Mouse (Mus musculus): ENCODE data around the gene C3. TPM values are rescaled to one million over a fixed set of nuclear protein-coding genes. Genes with fewer than 3 reads are reported as not detected.

The C3 gene
- polyA plus RNA-seq, 1 experiment from 2014 or later: 0.68 TPM

DNA sequence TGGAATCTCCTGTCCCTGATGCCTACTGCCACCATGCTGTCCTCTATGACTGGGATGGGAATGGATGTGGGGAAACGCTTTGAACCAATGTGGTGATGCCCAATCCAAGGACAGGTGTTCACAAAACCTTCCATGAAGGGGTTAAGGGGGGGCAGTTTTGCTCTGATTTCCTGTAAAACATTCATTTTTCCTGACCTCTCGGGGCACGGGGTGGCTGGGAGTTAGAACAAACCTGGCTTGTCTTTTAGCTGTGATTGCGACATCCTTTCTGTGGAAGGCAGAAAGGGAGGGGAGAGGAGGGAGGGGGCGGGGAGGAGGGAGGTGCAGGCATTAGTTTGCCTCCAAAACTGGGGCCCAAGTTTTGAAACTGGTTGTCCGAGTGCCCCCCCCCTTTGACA lies 2.8 kb upstream of the C3 start:
- Histone ChIP-seq H3K27ac (no peak overlapping the region), H3K4me3 (no peak overlapping the region), H3K4me1 (no peaks in the 10 kb centered on the region), H3K9ac (no peak overlapping the region), H3K9me3 (no peaks in the 10 kb centered on the region), H3K36me3 (peaks cover 15% of the 10 kb centered on the region), H3K27me3 (replicated peaks) (no peaks in the 10 kb centered on the region), H3K4me2 (replicated peaks) (no peak overlapping the region)
- 83% methylated on average over 6 of the region's 6 CpGs for WGBS
- no peak for ATAC-seq (ENCODE audit: low FRiP score, low read depth)

GRCm38 (mm10) chr17:57229851-57230727 lies 2.2 kb upstream of the C3 start:
- peaks cover 10% of the 10 kb centered on the region; the same call in 1 of the 2 replicates for H3K36me3 ChIP-seq
- H3K9me3 ChIP-seq: no peaks in the 10 kb centered on the region
- H3K4me1 ChIP-seq: no peaks in the 10 kb centered on the region
- no peaks in the 10 kb centered on the region for H3K27me3 ChIP-seq (replicated peaks)
- no peak for ATAC-seq (ENCODE audit: low FRiP score, low read depth)
- 78% methylated on average over 15 of the region's 15 CpGs for WGBS
- H3K4me2 ChIP-seq (replicated peaks): no peak overlapping the region
- no peak overlapping the region for H3K9ac ChIP-seq
- H3K27ac ChIP-seq: no peak overlapping the region
- no peak overlapping the region for H3K4me3 ChIP-seq

DNA sequence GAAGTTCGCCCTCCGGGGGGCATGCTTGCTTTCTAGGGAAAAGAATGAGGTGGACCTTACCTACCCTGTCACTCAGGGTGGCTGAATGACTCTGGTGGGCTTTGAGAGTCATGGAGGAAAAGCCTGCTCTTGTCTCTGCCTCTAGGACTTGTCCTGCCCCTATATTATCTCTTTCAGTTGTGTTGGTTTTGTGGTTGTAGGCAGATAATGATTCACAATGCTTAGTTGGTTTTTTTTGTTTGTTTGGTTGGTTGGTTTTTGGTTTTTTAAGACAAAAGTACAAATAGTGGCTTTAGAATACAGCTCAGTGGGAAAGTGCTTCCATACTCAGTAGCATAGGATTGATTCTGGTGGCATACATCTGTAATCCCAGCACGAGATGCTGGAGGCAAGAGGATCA lies 937 bp upstream of the C3 start:
- ATAC-seq (ENCODE audit: low FRiP score, low read depth): no peak
- Histone ChIP-seq H3K9ac (no peak overlapping the region), H3K36me3 (no peaks in the 10 kb centered on the region), H3K4me1 (no peaks in the 10 kb centered on the region), H3K27ac (no peak overlapping the region), H3K4me3 (no peak overlapping the region), H3K9me3 (no peaks in the 10 kb centered on the region), H3K4me2 (replicated peaks) (no peak overlapping the region), H3K27me3 (replicated peaks) (peaks cover 6% of the 10 kb centered on the region; the same call in 1 of the 2 replicates)
- 79% methylated on average over 3 of the region's 3 CpGs for WGBS

- Histone ChIP-seq H3K4me1 (no peaks in the 10 kb centered on the region), H3K9me3 (no peaks in the 10 kb centered on the region), H3K4me3 (no peak overlapping the region), H3K4me2 (replicated peaks) (no peak overlapping the region), H3K36me3 (no peaks in the 10 kb centered on the region), H3K9ac (no peak overlapping the region), H3K27ac (no peak overlapping the region), H3K27me3 (replicated peaks) (peaks cover 6% of the 10 kb centered on the region; the same call in 1 of the 2 replicates)
- no peak for ATAC-seq (ENCODE audit: low FRiP score, low read depth)
- 84% methylated on average over 2 of the region's 2 CpGs for WGBS
Observed at GRCm38 (mm10) chr17:57227468-57227867, 468 bp downstream of the C3 start.

GRCm38 (mm10) chr17:57223313-57223712 lies 4.6 kb downstream of the C3 start:
- peaks cover 6% of the 10 kb centered on the region for H3K27me3 ChIP-seq (replicated peaks)
- H3K4me1 ChIP-seq: no peaks in the 10 kb centered on the region
- no peak overlapping the region for H3K27ac ChIP-seq
- no peak for ATAC-seq (ENCODE audit: low FRiP score, low read depth)
- no peak overlapping the region for H3K4me2 ChIP-seq (replicated peaks)
- WGBS: 76% methylated on average over 9 of the region's 9 CpGs
- H3K9me3 ChIP-seq: no peaks in the 10 kb centered on the region
- H3K36me3 ChIP-seq: no peaks in the 10 kb centered on the region
- no peak overlapping the region for H3K4me3 ChIP-seq
- no peak overlapping the region for H3K9ac ChIP-seq

- no peak overlapping the region for H3K9ac ChIP-seq
- no peaks in the 10 kb centered on the region for H3K9me3 ChIP-seq
- peaks cover 6% of the 10 kb centered on the region for H3K27me3 ChIP-seq (replicated peaks)
- no peaks in the 10 kb centered on the region for H3K4me1 ChIP-seq
- ATAC-seq (ENCODE audit: low FRiP score, low read depth): no peak
- WGBS: 83% methylated on average over 4 of the region's 4 CpGs
- no peaks in the 10 kb centered on the region for H3K36me3 ChIP-seq
- no peak overlapping the region for H3K27ac ChIP-seq
- no peak overlapping the region for H3K4me3 ChIP-seq
- no peak overlapping the region for H3K4me2 ChIP-seq (replicated peaks)
Observed at GRCm38 (mm10) chr17:57221911-57222310, 6.0 kb downstream of the C3 start.

DNA sequence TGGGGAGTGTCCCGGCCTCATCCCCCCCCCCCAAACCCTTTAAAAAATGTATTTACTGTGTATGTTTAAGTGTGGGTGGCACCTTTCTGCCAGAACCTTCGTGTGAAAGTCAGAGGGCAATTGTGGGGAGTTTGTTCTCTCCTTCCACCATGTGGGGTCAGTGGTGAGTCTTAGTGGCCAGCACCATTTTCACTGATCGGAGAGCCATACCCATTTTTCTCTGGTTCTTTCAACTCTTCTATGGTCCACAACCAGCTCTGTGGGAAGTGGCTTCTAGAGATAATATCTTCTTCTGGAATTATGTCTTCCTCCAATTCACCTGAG lies 8.1 kb downstream of the C3 start:
- Histone ChIP-seq H3K27ac (no peak overlapping the region), H3K4me1 (no peaks in the 10 kb centered on the region), H3K36me3 (no peaks in the 10 kb centered on the region), H3K9me3 (no peaks in the 10 kb centered on the region), H3K27me3 (replicated peaks) (peaks cover 6% of the 10 kb centered on the region), H3K4me2 (replicated peaks) (no peak overlapping the region), H3K4me3 (no peak overlapping the region), H3K9ac (no peak overlapping the region)
- no peak for ATAC-seq (ENCODE audit: low FRiP score, low read depth)
- 20% methylated on average over 3 of the region's 3 CpGs for WGBS

GRCm38 (mm10) chr17:57219167-57219883 lies 8.6 kb downstream of the C3 start:
- Histone ChIP-seq H3K9ac (no peak overlapping the region), H3K9me3 (no peaks in the 10 kb centered on the region), H3K36me3 (no peaks in the 10 kb centered on the region), H3K4me1 (no peaks in the 10 kb centered on the region), H3K4me2 (replicated peaks) (no peak overlapping the region), H3K27ac (no peak overlapping the region), H3K4me3 (no peak overlapping the region), H3K27me3 (replicated peaks) (peaks cover 2% of the 10 kb centered on the region)
- 20% methylated on average over 11 of the region's 11 CpGs for WGBS
- ATAC-seq (ENCODE audit: low FRiP score, low read depth): peak; percentile 36; the same call in 1 of the 2 replicates

DNA sequence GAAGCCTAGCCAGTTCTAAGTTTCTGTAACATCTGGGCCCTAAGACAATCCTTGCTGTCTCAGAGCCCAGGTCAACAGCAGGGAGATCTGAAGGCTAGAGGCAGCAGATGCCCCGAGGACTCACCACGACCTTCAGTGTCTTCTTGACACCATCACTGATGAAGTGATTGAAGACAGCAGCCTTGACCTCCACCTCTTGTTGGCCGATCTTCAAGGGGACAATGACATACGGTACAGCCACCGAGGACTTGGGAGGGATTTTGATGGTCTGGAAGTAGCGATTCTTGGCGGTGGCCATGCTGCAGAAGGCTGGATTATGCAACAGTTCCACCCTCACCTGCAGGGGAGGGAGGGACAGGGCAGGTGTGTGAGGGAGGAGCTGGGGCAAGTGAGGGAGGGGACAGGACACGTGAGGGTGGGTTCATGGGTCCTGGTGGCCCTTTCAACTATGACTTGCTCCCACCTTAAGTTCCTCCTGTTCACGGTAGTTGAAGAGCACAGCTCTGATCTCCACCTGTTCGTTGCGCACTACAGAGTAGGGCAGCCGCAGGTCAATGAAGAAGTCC lies 9.5 kb downstream of the C3 start:
- Histone ChIP-seq H3K9ac (no peak overlapping the region), H3K27ac (no peak overlapping the region), H3K4me1 (no peaks in the 10 kb centered on the region), H3K4me3 (no peak overlapping the region), H3K27me3 (replicated peaks) (no peaks in the 10 kb centered on the region; the same call in 1 of the 2 replicates), H3K36me3 (no peaks in the 10 kb centered on the region), H3K4me2 (replicated peaks) (no peak overlapping the region), H3K9me3 (no peaks in the 10 kb centered on the region)
- ATAC-seq (ENCODE audit: low FRiP score, low read depth): no peak
- 85% methylated on average over 12 of the region's 12 CpGs for whole genome bisulfite sequencing

GRCm38 (mm10) chr17:57214676-57215387 lies 13.1 kb downstream of the C3 start:
- Histone ChIP-seq H3K27ac (no peak overlapping the region), H3K4me3 (no peak overlapping the region), H3K27me3 (replicated peaks) (no peaks in the 10 kb centered on the region), H3K9me3 (no peaks in the 10 kb centered on the region), H3K4me2 (replicated peaks) (0 out of 2 replicates have a peak overlapping the region, but pooled peaks have one; percentile 22), H3K9ac (no peak overlapping the region), H3K4me1 (no peaks in the 10 kb centered on the region), H3K36me3 (no peaks in the 10 kb centered on the region)
- 49% methylated on average over 13 of the region's 13 CpGs for WGBS
- peak; percentile 71; the same call in 1 of the 2 replicates for ATAC-seq (ENCODE audit: low FRiP score, low read depth)

DNA sequence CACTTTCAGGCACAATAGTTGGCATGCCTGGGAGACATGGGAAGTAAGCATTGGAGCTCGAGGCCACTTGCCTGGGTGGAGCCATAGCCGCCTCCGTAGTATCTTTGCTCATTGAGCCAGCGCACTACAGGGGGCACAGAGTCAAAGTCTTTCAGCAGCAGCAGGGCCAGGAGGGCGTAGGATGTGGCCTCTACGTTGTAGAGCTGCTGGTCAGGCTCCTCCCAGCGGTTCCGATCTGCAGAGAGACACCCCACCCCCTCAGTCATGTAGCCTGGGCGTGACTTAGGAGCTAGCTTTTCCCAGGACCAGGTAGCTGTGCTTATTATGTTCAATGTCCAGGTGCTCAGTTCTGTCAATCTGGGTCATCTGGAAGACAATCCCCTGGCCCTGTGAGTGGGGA lies 16.4 kb downstream of the C3 start:
- H3K27ac ChIP-seq: no peak overlapping the region
- no peaks in the 10 kb centered on the region for H3K4me1 ChIP-seq
- 65% methylated on average over 9 of the region's 9 CpGs for WGBS
- H3K9me3 ChIP-seq: no peaks in the 10 kb centered on the region
- H3K9ac ChIP-seq: no peak overlapping the region
- H3K4me3 ChIP-seq: no peak overlapping the region
- H3K4me2 ChIP-seq (replicated peaks): no peak overlapping the region
- ATAC-seq (ENCODE audit: low FRiP score, low read depth): no peak
- H3K36me3 ChIP-seq: no peaks in the 10 kb centered on the region
- H3K27me3 ChIP-seq (replicated peaks): no peaks in the 10 kb centered on the region

GRCm38 (mm10) chr17:57209330-57209729 lies 18.6 kb downstream of the C3 start:
- no peak overlapping the region for H3K4me3 ChIP-seq
- ATAC-seq (ENCODE audit: low FRiP score, low read depth): no peak
- H3K36me3 ChIP-seq: no peaks in the 10 kb centered on the region
- no peak overlapping the region for H3K9ac ChIP-seq
- no peaks in the 10 kb centered on the region for H3K4me1 ChIP-seq
- H3K4me2 ChIP-seq (replicated peaks): no peak overlapping the region
- no peaks in the 10 kb centered on the region for H3K9me3 ChIP-seq
- H3K27me3 ChIP-seq (replicated peaks): no peaks in the 10 kb centered on the region
- no peak overlapping the region for H3K27ac ChIP-seq
- WGBS: 79% methylated on average over 4 of the region's 4 CpGs
